Mouse (Mus musculus): Measurements from ENCODE around the gene Ppa2. TPM values are rescaled to one million over a fixed set of nuclear protein-coding genes. Genes with fewer than 3 reads are reported as not detected.

The Ppa2 gene
- 72.1 and 76.9 TPM in 2 replicates for polyA plus RNA-seq (2015; fragmentation: Nextera tagmentation; extraction: Ambion mirVana)

DNA sequence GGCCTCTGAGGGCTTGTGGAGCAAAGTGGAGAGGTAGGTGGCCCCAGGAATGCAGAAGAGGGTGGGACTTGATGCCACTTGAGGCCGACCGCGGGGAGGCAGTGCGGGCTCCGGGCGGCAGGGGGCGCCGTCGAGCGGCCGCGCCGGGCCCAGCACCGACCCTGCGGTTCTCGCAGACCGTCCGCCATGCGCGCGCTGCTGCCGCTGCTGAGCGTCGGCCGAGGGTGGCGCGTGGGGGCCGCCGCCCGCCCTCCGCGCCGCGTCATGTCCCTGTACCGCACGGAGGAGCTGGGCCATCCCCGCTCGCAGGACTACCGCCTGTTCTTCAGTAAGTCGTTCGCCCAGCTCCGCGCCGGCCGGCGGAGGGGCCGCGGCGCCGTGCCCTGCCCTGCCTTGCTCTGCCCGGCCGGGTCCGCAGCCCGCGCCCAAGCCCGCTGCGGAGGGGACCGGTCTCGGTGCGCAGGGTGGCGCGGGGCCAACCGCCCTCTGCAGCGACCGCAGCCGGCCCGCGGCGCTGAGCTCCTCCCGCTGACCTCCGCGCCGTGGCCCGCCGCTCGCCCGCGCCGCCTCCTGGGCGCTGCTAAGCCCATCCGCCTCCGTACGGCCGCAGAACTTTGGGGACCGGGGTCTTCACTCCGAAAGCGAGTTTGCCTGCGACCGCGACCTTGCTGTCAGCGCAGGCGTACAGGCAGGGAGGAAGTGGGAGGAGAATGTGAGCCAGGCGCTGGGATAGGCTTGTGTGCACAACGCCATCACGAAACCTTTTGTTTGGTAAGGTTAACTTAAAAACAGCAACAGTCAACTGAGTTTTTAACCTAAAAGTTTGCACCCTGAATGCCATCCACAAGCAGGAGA, at the start of gene Ppa2:
Gene Ppa2, plus strand, starts transcription at position 157 of the 855 bp plus-strand sequence.
- under 1% methylated on average over 76 of the region's 95 CpGs for WGBS

GRCm38 (mm10) chr3:133271887-133272286, 38.0 kb upstream of the Ppa2 start:
- H3K4me1 ChIP-seq (replicated peaks; ENCODE audit: control insufficient read depth, insufficient read depth, low read length) = no peaks in the 10 kb centered on the region
- H3K9me3 ChIP-seq (ENCODE audit: control insufficient read depth, low read length) = no peaks in the 10 kb centered on the region
- no peak overlapping the region for H3K4me2 ChIP-seq (ENCODE audit: low read length)
- no peak overlapping the region for H3K4me3 ChIP-seq (replicated peaks; ENCODE audit: low read length)
- ATAC-seq = no peak
- no peaks in the 10 kb centered on the region for H3K27me3 ChIP-seq (replicated peaks; ENCODE audit: control insufficient read depth, insufficient read depth, low read length)
- 17% methylated on average over 3 of the region's 3 CpGs for WGBS
- no peak overlapping the region for H3K9ac ChIP-seq (replicated peaks; ENCODE audit: low read depth, low read length)
- no peaks in the 10 kb centered on the region for H3K36me3 ChIP-seq (ENCODE audit: control insufficient read depth, insufficient read depth)
- no peak overlapping the region for H3K27ac ChIP-seq (ENCODE audit: low read length)

More for the DNA sequence above, at the start of gene Ppa2:
- H3K4me1 ChIP-seq (replicated peaks; ENCODE audit: control insufficient read depth, insufficient read depth, low read length) = peaks cover 6% of the 10 kb centered on the region; the same call in 1 of the 2 replicates
- ATAC-seq = peak; percentile 96
- peak within 1 kb of the TSS; percentile 91 for H3K9ac ChIP-seq (replicated peaks; ENCODE audit: low read depth, low read length)
- H3K4me3 ChIP-seq (replicated peaks; ENCODE audit: low read length) = peak within 1 kb of the TSS; percentile 77
- no peaks in the 10 kb centered on the region for H3K27me3 ChIP-seq (replicated peaks; ENCODE audit: control insufficient read depth, insufficient read depth, low read length)
- H3K27ac ChIP-seq (ENCODE audit: low read length) = peak within 1 kb of the TSS; percentile 95
- H3K9me3 ChIP-seq (ENCODE audit: control insufficient read depth, low read length) = 0 out of 2 replicates have a peak, but pooled peaks cover 2% of the 10 kb centered on the region
- H3K36me3 ChIP-seq (ENCODE audit: control insufficient read depth, insufficient read depth) = no peaks in the 10 kb centered on the region
- H3K4me2 ChIP-seq (ENCODE audit: low read length) = peak within 1 kb of the TSS; percentile 58

DNA sequence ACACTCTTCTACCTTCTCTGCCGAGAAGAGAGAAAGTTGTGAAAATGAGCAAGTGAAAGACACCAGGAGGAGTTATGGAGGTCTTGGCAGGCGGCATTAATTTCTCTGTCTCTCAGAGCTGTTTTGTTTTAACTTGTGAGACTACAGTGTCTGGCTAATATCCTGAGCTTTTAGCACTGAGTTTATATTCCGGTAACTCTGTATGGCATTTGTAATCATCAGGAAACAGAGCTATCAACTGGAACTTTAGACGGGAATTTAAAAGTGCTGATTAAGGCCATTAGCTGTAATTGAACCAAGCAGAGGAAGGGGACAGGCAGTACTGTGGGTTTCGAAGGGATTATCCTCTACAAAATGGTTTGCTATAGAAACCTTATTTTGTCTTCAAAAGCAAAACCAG, 25.3 kb upstream of the Ppa2 start:
- 59% methylated on average over 5 of the region's 5 CpGs for WGBS
- no peaks in the 10 kb centered on the region for H3K4me1 ChIP-seq (replicated peaks; ENCODE audit: control insufficient read depth, insufficient read depth, low read length)
- H3K4me3 ChIP-seq (replicated peaks; ENCODE audit: low read length) = no peak overlapping the region
- no peak for ATAC-seq
- H3K36me3 ChIP-seq (ENCODE audit: control insufficient read depth, insufficient read depth) = no peaks in the 10 kb centered on the region
- H3K4me2 ChIP-seq (ENCODE audit: low read length) = no peak overlapping the region
- H3K9ac ChIP-seq (replicated peaks; ENCODE audit: low read depth, low read length) = no peak overlapping the region
- H3K9me3 ChIP-seq (ENCODE audit: control insufficient read depth, low read length) = no peaks in the 10 kb centered on the region
- no peak overlapping the region for H3K27ac ChIP-seq (ENCODE audit: low read length)
- H3K27me3 ChIP-seq (replicated peaks; ENCODE audit: control insufficient read depth, insufficient read depth, low read length) = no peaks in the 10 kb centered on the region

GRCm38 (mm10) chr3:133288795-133289194, 21.1 kb upstream of the Ppa2 start:
- 95% methylated on average over 2 of the region's 2 CpGs for WGBS
- H3K4me3 ChIP-seq (replicated peaks; ENCODE audit: low read length) = no peak overlapping the region
- peaks cover 2% of the 10 kb centered on the region; the same call in 1 of the 2 replicates for H3K9me3 ChIP-seq (ENCODE audit: control insufficient read depth, low read length)
- H3K36me3 ChIP-seq (ENCODE audit: control insufficient read depth, insufficient read depth) = no peaks in the 10 kb centered on the region
- H3K27ac ChIP-seq (ENCODE audit: low read length) = no peak overlapping the region
- H3K9ac ChIP-seq (replicated peaks; ENCODE audit: low read depth, low read length) = no peak overlapping the region
- no peaks in the 10 kb centered on the region for H3K4me1 ChIP-seq (replicated peaks; ENCODE audit: control insufficient read depth, insufficient read depth, low read length)
- ATAC-seq = no peak
- H3K4me2 ChIP-seq (ENCODE audit: low read length) = no peak overlapping the region
- no peaks in the 10 kb centered on the region for H3K27me3 ChIP-seq (replicated peaks; ENCODE audit: control insufficient read depth, insufficient read depth, low read length)

GRCm38 (mm10) chr3:133304328-133304727, 5.6 kb upstream of the Ppa2 start:
- Histone ChIP-seq H3K27ac (ENCODE audit: low read length) (no peak overlapping the region), H3K4me1 (replicated peaks; ENCODE audit: control insufficient read depth, insufficient read depth, low read length) (no peaks in the 10 kb centered on the region), H3K9ac (replicated peaks; ENCODE audit: low read depth, low read length) (no peak overlapping the region), H3K4me3 (replicated peaks; ENCODE audit: low read length) (no peak overlapping the region), H3K27me3 (replicated peaks; ENCODE audit: control insufficient read depth, insufficient read depth, low read length) (no peaks in the 10 kb centered on the region), H3K9me3 (ENCODE audit: control insufficient read depth, low read length) (0 out of 2 replicates have a peak, but pooled peaks cover 2% of the 10 kb centered on the region), H3K36me3 (ENCODE audit: control insufficient read depth, insufficient read depth) (no peaks in the 10 kb centered on the region), H3K4me2 (ENCODE audit: low read length) (no peak overlapping the region)
- no peak for ATAC-seq
- WGBS = 92% methylated on average over 3 of the region's 3 CpGs

GRCm38 (mm10) chr3:133308361-133308760, 1.5 kb upstream of the Ppa2 start:
- no peak for ATAC-seq
- 0 out of 2 replicates have a peak, but pooled peaks cover 2% of the 10 kb centered on the region for H3K9me3 ChIP-seq (ENCODE audit: control insufficient read depth, low read length)
- H3K36me3 ChIP-seq (ENCODE audit: control insufficient read depth, insufficient read depth) = no peaks in the 10 kb centered on the region
- no peak overlapping the region for H3K4me2 ChIP-seq (ENCODE audit: low read length)
- H3K9ac ChIP-seq (replicated peaks; ENCODE audit: low read depth, low read length) = no peak overlapping the region
- WGBS = 93% methylated on average over 3 of the region's 3 CpGs
- H3K4me3 ChIP-seq (replicated peaks; ENCODE audit: low read length) = no peak overlapping the region
- H3K27ac ChIP-seq (ENCODE audit: low read length) = no peak overlapping the region
- no peaks in the 10 kb centered on the region for H3K27me3 ChIP-seq (replicated peaks; ENCODE audit: control insufficient read depth, insufficient read depth, low read length)
- peaks cover 6% of the 10 kb centered on the region; the same call in 1 of the 2 replicates for H3K4me1 ChIP-seq (replicated peaks; ENCODE audit: control insufficient read depth, insufficient read depth, low read length)

- Histone ChIP-seq H3K4me1 (replicated peaks; ENCODE audit: control insufficient read depth, insufficient read depth, low read length) (peaks cover 6% of the 10 kb centered on the region; the same call in 1 of the 2 replicates), H3K4me2 (ENCODE audit: low read length) (no peak overlapping the region; the same call in 1 of the 2 replicates), H3K9ac (replicated peaks; ENCODE audit: low read depth, low read length) (no peak overlapping the region), H3K27me3 (replicated peaks; ENCODE audit: control insufficient read depth, insufficient read depth, low read length) (no peaks in the 10 kb centered on the region), H3K36me3 (ENCODE audit: control insufficient read depth, insufficient read depth) (no peaks in the 10 kb centered on the region), H3K9me3 (ENCODE audit: control insufficient read depth, low read length) (0 out of 2 replicates have a peak, but pooled peaks cover 2% of the 10 kb centered on the region), H3K27ac (ENCODE audit: low read length) (no peak overlapping the region), H3K4me3 (replicated peaks; ENCODE audit: low read length) (no peak overlapping the region; the same call in 1 of the 2 replicates)
- ATAC-seq = no peak
- 93% methylated on average over 7 of the region's 7 CpGs for WGBS
Observed at GRCm38 (mm10) chr3:133309359-133309758, 551 bp upstream of the Ppa2 start.

GRCm38 (mm10) chr3:133310809-133311179, 884 bp downstream of the Ppa2 start:
- no peaks in the 10 kb centered on the region for H3K27me3 ChIP-seq (replicated peaks; ENCODE audit: control insufficient read depth, insufficient read depth, low read length)
- H3K36me3 ChIP-seq (ENCODE audit: control insufficient read depth, insufficient read depth) = no peaks in the 10 kb centered on the region
- H3K4me3 ChIP-seq (replicated peaks; ENCODE audit: low read length) = peak overlapping the region; percentile 77
- peak overlapping the region; percentile 91 for H3K9ac ChIP-seq (replicated peaks; ENCODE audit: low read depth, low read length)
- peak overlapping the region; percentile 58 for H3K4me2 ChIP-seq (ENCODE audit: low read length)
- peaks cover 6% of the 10 kb centered on the region; the same call in 1 of the 2 replicates for H3K4me1 ChIP-seq (replicated peaks; ENCODE audit: control insufficient read depth, insufficient read depth, low read length)
- peak; percentile 2; the same call in 1 of the 2 replicates for ATAC-seq
- 0 out of 2 replicates have a peak, but pooled peaks cover 2% of the 10 kb centered on the region for H3K9me3 ChIP-seq (ENCODE audit: control insufficient read depth, low read length)
- peak overlapping the region; percentile 95 for H3K27ac ChIP-seq (ENCODE audit: low read length)
- WGBS = 13% methylated on average over 14 of the region's 14 CpGs

DNA sequence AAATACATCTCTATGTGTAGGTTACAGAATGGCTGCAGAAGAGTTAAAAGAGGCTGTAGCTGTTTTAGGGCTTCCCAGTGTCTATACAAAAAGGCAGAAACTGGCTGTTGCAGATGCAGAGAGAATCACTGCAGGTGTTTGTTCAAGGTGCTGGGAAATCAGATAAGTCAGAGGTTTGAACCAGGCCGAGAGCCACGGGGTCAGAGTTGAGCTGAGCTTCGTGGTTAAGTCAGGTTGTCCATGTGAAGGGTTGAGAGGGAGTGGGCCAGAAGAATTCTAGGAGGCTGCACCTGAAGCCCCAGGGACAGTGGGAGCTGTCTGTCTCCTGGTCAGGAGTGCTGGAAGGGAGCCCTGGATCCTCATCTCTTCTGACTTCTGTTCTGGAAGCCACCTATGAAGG, 2.4 kb downstream of the Ppa2 start:
- Histone ChIP-seq H3K9ac (replicated peaks; ENCODE audit: low read depth, low read length) (no peak overlapping the region), H3K4me1 (replicated peaks; ENCODE audit: control insufficient read depth, insufficient read depth, low read length) (peaks cover 6% of the 10 kb centered on the region; the same call in 1 of the 2 replicates), H3K27me3 (replicated peaks; ENCODE audit: control insufficient read depth, insufficient read depth, low read length) (no peaks in the 10 kb centered on the region), H3K36me3 (ENCODE audit: control insufficient read depth, insufficient read depth) (no peaks in the 10 kb centered on the region), H3K4me3 (replicated peaks; ENCODE audit: low read length) (no peak overlapping the region), H3K27ac (ENCODE audit: low read length) (no peak overlapping the region), H3K4me2 (ENCODE audit: low read length) (no peak overlapping the region), H3K9me3 (ENCODE audit: control insufficient read depth, low read length) (0 out of 2 replicates have a peak, but pooled peaks cover 2% of the 10 kb centered on the region)
- 94% methylated on average over 3 of the region's 3 CpGs for WGBS
- ATAC-seq = no peak
